8 mouse cellular contexts compared by ENCODE assay signal in the genomic region with DNA sequence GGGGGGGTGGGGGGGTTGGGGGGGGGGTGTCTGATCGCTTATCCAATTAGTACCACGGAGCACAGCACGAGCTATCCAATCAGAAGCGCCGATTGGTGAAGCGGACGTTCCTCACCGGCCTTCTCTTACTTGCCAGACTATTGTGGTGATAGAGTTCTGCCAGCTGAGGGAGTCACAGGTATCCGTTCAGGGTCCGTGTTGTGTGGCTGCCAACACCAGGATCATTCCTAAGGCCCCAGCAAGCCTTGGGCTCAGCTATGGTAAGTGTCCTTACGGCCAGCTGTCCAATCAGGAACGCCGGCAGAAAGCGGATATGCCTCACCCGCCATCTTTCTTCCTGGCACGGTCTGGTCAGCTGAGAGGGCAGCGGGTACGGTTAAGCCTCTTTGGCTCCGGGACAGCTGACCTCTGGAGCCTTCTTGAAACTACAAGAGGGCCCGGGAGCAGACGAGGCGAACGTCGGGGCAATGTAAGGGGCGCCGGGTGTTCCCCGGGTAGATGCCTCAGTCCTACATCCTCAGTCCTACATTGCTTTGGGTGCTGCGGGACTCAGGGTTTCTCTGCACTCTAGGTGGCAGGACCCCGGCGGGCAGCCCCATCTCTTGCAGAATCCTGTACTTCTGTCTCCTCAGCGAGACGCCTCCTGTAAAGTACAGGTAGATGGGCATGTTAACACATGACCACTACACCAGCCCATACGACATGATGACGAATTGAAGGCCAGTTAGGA. TPM values are rescaled to one million over a fixed set of nuclear protein-coding genes. Genes with fewer than 3 reads are reported as not detected.
DNase-seq lines count a peak whose midpoint lies in the region; ATAC-seq lines count a peak whose summit lies in the region.

Zfp563 (plus strand) TSS at position 91 of the 730 bp plus-strand sequence.

- intact Hi-C loops in heart, postnatal 14 days (cut with DNase I): no loop called here

- H3K27me3 ChIP-seq in forebrain, embryonic 14.5 days (replicated peaks; ENCODE audit: control insufficient read depth, insufficient read depth, low read length): no peaks in the 10 kb centered on the region
- H3K27me3 ChIP-seq in neural tube, embryonic 15.5 days (replicated peaks): no peaks in the 10 kb centered on the region

- 5% methylated on average over 34 of the region's 34 CpGs for WGBS in forebrain, embryonic 14.5 days
- 3% methylated on average over 34 of the region's 34 CpGs for WGBS in neural tube, embryonic 15.5 days

- DNase-seq in ES-CJ7 (ENCODE audit: low read depth, low spot score): peak; percentile 87
- DNase-seq in cerebellum, adult 11 months: peak; percentile 90
- peak; percentile 93 for DNase-seq in forebrain, embryonic 14.5 days (ENCODE audit: low spot score)
- DNase-seq in heart, postnatal 14 days: peak; percentile 91 to 95
- peak; percentile 94 for DNase-seq in layer of hippocampus, adult 11-12 months (ENCODE audit: low spot score)
- peak; percentile 95 to 96 for DNase-seq in lung, adult 18-20 months
- DNase-seq in testis, postnatal 14 days (ENCODE audit: low spot score): peak; percentile 90

- no peaks in the 10 kb centered on the region for H3K36me3 ChIP-seq in forebrain, embryonic 14.5 days (ENCODE audit: control insufficient read depth, insufficient read depth, low read length)
- no peaks in the 10 kb centered on the region for H3K36me3 ChIP-seq in neural tube, embryonic 15.5 days

- peak; percentile 88 for ATAC-seq in forebrain, embryonic 14.5 days
- ATAC-seq in neural tube, embryonic 15.5 days (ENCODE audit: low FRiP score): peak; percentile 92

- peak within 1 kb of the TSS; percentile 67 for H3K4me2 ChIP-seq in forebrain, embryonic 14.5 days (ENCODE audit: low read length)
- H3K4me2 ChIP-seq in neural tube, embryonic 15.5 days: peak within 1 kb of the TSS; percentile 72

- H3K4me3 ChIP-seq in forebrain, embryonic 14.5 days (ENCODE audit: low read depth, low read length): peak within 1 kb of the TSS; percentile 55
- peak within 1 kb of the TSS; percentile 61 for H3K4me3 ChIP-seq in neural tube, embryonic 15.5 days (replicated peaks)

- peak within 1 kb of the TSS; percentile 75 for H3K9ac ChIP-seq in forebrain, embryonic 14.5 days (ENCODE audit: low read length)
- H3K9ac ChIP-seq in neural tube, embryonic 15.5 days (replicated peaks): peak within 1 kb of the TSS; percentile 57

- no peaks in the 10 kb centered on the region for H3K9me3 ChIP-seq in forebrain, embryonic 14.5 days (replicated peaks; ENCODE audit: control insufficient read depth, low read length)
- H3K9me3 ChIP-seq in neural tube, embryonic 15.5 days (replicated peaks): no peaks in the 10 kb centered on the region

- peak within 1 kb of the TSS; percentile 83 for H3K27ac ChIP-seq in forebrain, embryonic 14.5 days (ENCODE audit: low read depth, low read length)
- H3K27ac ChIP-seq in neural tube, embryonic 15.5 days (replicated peaks): peak within 1 kb of the TSS; percentile 85

- peaks cover 16% of the 10 kb centered on the region for H3K4me1 ChIP-seq in forebrain, embryonic 14.5 days (ENCODE audit: control insufficient read depth, insufficient read depth, low read length)
- peaks cover 28% of the 10 kb centered on the region for H3K4me1 ChIP-seq in neural tube, embryonic 15.5 days

RNA-seq across cellular contexts. Expression of gene Zfp563, which starts in this region (rescaled TPM):
- polyA plus RNA-seq in forebrain, embryonic 14.5 days (2014; fragmentation: Nextera tagmentation; extraction: Ambion mirVana): 24.4 and 26.6 TPM in 2 replicates
- 1 to 10 TPM; 5.4 to 5.7 TPM for total RNA-seq in heart, postnatal 14 days (2021)
- polyA plus RNA-seq in neural tube, embryonic 15.5 days (2015; fragmentation: Nextera tagmentation; extraction: Ambion mirVana): 19.6 and 19.8 TPM in 2 replicates

Comparison
In these comparisons a context has a peak if more than half of its experiments do, and no peak if none do; other contexts are left out.
1. Peak in every context shown above with its lines: DNase-seq, ATAC-seq, H3K4me3 ChIP-seq and H3K27ac ChIP-seq.